Mouse (Mus musculus): ENCODE results near the gene Pced1a. TPM values are rescaled to one million over a fixed set of nuclear protein-coding genes. Genes with fewer than 3 reads are reported as not detected.

Gene Pced1a
- polyA plus RNA-seq, 1 experiment from 2014 or later = 7.2 TPM

DNA sequence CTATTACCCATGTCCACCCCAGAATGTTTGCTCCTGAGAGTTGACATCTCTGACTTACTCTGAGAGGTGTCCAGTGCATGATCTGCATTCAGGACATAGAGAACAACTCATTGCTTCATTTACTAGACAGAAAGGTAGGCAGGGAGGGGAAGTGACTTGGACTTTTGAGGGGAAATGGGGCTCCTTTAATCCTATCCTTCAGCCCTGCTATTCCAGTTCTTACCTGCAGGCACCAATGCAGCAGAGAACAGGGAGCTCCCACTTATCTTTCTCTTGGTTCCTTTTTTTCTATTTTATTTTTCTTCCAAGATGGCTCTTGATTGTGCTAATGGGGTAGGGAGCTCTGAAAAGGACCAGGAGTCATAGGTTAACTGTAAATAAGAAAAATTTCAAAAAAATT is 23.9 kb upstream of the Pced1a start:
- H3K36me3 ChIP-seq (ENCODE audit: control insufficient read depth, insufficient read depth) = peaks cover 7% of the 10 kb centered on the region
- no peak for ATAC-seq (replicated peaks; ENCODE audit: extremely low read depth, insufficient read depth, low FRiP score)
- H3K9me3 ChIP-seq (replicated peaks; ENCODE audit: control insufficient read depth, low read length) = no peaks in the 10 kb centered on the region
- peaks cover 22% of the 10 kb centered on the region for H3K4me1 ChIP-seq (ENCODE audit: control insufficient read depth, insufficient read depth, low read length)
- H3K4me2 ChIP-seq (ENCODE audit: low read depth, low read length) = no peak overlapping the region
- no peak overlapping the region for H3K27ac ChIP-seq (ENCODE audit: low read length)
- no peak overlapping the region for H3K9ac ChIP-seq (ENCODE audit: low read length)
- H3K27me3 ChIP-seq (ENCODE audit: control insufficient read depth, insufficient read depth, low read length) = no peaks in the 10 kb centered on the region
- no peak overlapping the region for H3K4me3 ChIP-seq (ENCODE audit: low read length)

DNA sequence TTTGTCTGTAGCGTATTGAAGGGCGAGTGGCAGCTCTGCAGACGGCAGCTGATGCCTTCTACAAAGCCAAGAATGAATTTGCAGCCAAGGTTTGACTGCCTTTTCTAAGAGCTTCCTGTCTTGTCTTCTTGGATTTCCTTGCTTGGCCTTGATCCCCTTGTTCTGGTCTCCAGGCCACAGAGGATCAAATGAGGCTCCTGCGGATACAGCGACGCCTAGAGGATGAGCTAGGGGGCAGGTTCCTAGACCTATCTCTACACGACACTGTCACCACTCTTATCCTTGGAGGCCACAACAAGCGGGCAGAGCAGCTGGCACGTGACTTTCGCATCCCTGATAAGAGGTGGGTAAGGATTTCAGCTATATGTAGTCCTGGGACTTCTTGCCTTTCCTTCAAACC is 17.7 kb upstream of the Pced1a start:
- Histone ChIP-seq H3K9ac (ENCODE audit: low read length) (no peak overlapping the region), H3K4me1 (ENCODE audit: control insufficient read depth, insufficient read depth, low read length) (no peaks in the 10 kb centered on the region), H3K36me3 (ENCODE audit: control insufficient read depth, insufficient read depth) (peaks cover 48% of the 10 kb centered on the region), H3K4me3 (ENCODE audit: low read length) (no peak overlapping the region), H3K9me3 (replicated peaks; ENCODE audit: control insufficient read depth, low read length) (no peaks in the 10 kb centered on the region), H3K4me2 (ENCODE audit: low read depth, low read length) (no peak overlapping the region), H3K27me3 (ENCODE audit: control insufficient read depth, insufficient read depth, low read length) (no peaks in the 10 kb centered on the region), H3K27ac (ENCODE audit: low read length) (no peak overlapping the region)
- no peak for ATAC-seq (replicated peaks; ENCODE audit: extremely low read depth, insufficient read depth, low FRiP score)
- WGBS = 79% methylated on average over 10 of the region's 10 CpGs

DNA sequence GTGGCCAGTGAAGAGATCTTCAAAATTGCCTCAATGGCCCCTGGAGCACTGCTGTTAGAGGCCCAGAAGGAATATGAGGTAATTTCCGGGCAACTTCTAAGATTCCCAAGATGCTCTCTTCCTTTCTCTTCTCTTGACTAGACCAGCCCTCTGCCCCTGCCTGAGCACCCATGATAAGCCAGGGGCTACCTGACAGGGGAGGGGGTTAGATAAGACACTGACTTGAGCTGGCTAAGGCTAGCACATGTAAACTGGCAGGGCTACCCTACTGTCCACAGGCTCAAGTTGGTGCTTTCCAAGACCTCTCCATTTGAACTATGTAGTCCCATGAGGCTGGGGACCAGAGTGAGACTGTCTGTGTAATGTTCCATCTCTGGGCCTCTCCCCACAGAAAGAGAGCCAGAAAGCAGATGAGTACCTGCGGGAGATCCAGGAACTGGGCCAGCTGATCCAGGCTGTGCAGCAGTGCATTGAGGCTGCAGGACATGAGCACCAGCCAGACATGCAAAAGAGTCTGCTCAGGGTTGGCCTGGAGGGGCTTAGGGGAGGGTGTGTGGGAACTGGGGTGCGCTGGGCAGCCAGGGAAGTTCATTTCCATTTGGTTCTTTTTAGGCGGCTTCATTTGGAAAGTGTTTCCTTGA is 15.5 kb upstream of the Pced1a start:
- H3K4me2 ChIP-seq (ENCODE audit: low read depth, low read length) = no peak overlapping the region
- WGBS = 87% methylated on average over 4 of the region's 4 CpGs
- H3K27ac ChIP-seq (ENCODE audit: low read length) = no peak overlapping the region
- ATAC-seq (replicated peaks; ENCODE audit: extremely low read depth, insufficient read depth, low FRiP score) = no peak
- no peaks in the 10 kb centered on the region for H3K27me3 ChIP-seq (ENCODE audit: control insufficient read depth, insufficient read depth, low read length)
- no peaks in the 10 kb centered on the region for H3K4me1 ChIP-seq (ENCODE audit: control insufficient read depth, insufficient read depth, low read length)
- H3K9ac ChIP-seq (ENCODE audit: low read length) = no peak overlapping the region
- H3K9me3 ChIP-seq (replicated peaks; ENCODE audit: control insufficient read depth, low read length) = no peaks in the 10 kb centered on the region
- no peak overlapping the region for H3K4me3 ChIP-seq (ENCODE audit: low read length)
- H3K36me3 ChIP-seq (ENCODE audit: control insufficient read depth, insufficient read depth) = peaks cover 48% of the 10 kb centered on the region

DNA sequence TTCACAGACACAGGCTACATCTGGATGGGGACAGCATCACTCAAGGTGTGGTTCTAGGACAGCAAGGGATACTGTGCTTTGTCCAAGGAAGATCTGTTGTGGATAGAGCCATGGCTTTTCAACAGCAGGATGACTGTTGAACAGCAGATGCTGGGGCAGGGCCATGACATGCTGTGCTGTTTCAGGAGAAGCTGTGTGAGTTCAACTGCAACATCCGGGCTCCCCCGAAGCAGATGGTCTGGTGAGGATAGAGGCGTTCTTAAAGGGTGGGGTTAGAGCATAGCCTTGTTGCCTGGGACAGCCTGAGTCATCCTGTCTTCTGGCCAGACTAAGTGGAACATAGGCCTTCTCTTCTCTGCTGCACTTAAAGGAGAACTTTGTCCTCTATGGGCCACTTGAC is 14.4 kb upstream of the Pced1a start:
- no peak for ATAC-seq (replicated peaks; ENCODE audit: extremely low read depth, insufficient read depth, low FRiP score)
- no peaks in the 10 kb centered on the region for H3K4me1 ChIP-seq (ENCODE audit: control insufficient read depth, insufficient read depth, low read length)
- no peak overlapping the region for H3K4me3 ChIP-seq (ENCODE audit: low read length)
- H3K9me3 ChIP-seq (replicated peaks; ENCODE audit: control insufficient read depth, low read length) = no peaks in the 10 kb centered on the region
- no peak overlapping the region for H3K9ac ChIP-seq (ENCODE audit: low read length)
- no peaks in the 10 kb centered on the region for H3K27me3 ChIP-seq (ENCODE audit: control insufficient read depth, insufficient read depth, low read length)
- WGBS = 84% methylated on average over 3 of the region's 3 CpGs
- no peak overlapping the region for H3K4me2 ChIP-seq (ENCODE audit: low read depth, low read length)
- H3K27ac ChIP-seq (ENCODE audit: low read length) = no peak overlapping the region
- peaks cover 45% of the 10 kb centered on the region for H3K36me3 ChIP-seq (ENCODE audit: control insufficient read depth, insufficient read depth)

DNA sequence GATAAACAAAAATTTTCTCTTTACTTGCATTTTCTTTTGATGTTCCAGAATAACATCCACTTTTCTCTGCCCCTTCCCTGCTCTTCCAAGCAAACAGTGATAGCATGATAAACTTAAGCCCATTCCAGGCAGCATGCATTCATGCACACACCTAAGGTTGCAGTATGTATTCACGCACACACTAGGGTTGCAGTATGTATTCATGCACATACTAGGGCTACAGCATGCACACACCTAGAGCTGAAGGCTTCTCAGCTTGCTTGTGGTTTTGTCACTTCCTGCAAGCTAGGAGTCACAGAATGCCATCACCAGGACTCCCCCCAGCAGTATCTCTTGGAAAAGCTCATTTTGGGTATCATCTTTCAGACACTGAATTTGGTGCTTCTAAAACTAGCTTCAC is 12.3 kb upstream of the Pced1a start:
- WGBS = 95% methylated on average over 1 of the region's 1 CpGs
- ATAC-seq (replicated peaks; ENCODE audit: extremely low read depth, insufficient read depth, low FRiP score) = no peak
- peaks cover 32% of the 10 kb centered on the region for H3K36me3 ChIP-seq (ENCODE audit: control insufficient read depth, insufficient read depth)
- no peak overlapping the region for H3K27ac ChIP-seq (ENCODE audit: low read length)
- H3K4me2 ChIP-seq (ENCODE audit: low read depth, low read length) = no peak overlapping the region
- no peaks in the 10 kb centered on the region for H3K9me3 ChIP-seq (replicated peaks; ENCODE audit: control insufficient read depth, low read length)
- H3K9ac ChIP-seq (ENCODE audit: low read length) = no peak overlapping the region
- no peaks in the 10 kb centered on the region for H3K4me1 ChIP-seq (ENCODE audit: control insufficient read depth, insufficient read depth, low read length)
- H3K27me3 ChIP-seq (ENCODE audit: control insufficient read depth, insufficient read depth, low read length) = no peaks in the 10 kb centered on the region
- H3K4me3 ChIP-seq (ENCODE audit: low read length) = no peak overlapping the region

DNA sequence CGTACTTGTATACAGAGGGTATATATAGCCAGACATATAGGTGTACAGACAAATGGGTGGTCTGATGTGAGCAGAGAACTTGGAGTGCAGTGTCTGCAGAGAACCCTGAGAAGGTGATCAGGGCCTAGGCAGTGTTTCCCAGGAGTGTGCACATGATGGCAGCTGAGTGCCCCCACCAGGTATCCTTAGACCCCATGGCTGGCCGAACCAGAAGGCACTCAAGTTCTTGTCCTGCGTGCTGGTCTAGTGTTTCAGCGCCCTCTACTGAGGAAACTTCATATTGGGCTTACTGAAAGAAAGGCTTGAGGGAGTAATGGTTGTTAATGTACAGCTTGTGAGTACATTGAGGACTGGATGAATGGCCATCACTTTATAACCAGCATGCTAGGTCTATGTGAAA is 8.7 kb upstream of the Pced1a start:
- no peak; the same call in 1 of the 2 replicates for ATAC-seq (replicated peaks; ENCODE audit: extremely low read depth, insufficient read depth, low FRiP score)
- Histone ChIP-seq H3K4me1 (ENCODE audit: control insufficient read depth, insufficient read depth, low read length) (peaks cover 9% of the 10 kb centered on the region; the same call in 1 of the 2 replicates), H3K27ac (ENCODE audit: low read length) (no peak overlapping the region), H3K4me2 (ENCODE audit: low read depth, low read length) (no peak overlapping the region), H3K36me3 (ENCODE audit: control insufficient read depth, insufficient read depth) (peaks cover 6% of the 10 kb centered on the region; the same call in 1 of the 2 replicates), H3K4me3 (ENCODE audit: low read length) (no peak overlapping the region), H3K9me3 (replicated peaks; ENCODE audit: control insufficient read depth, low read length) (no peaks in the 10 kb centered on the region), H3K9ac (ENCODE audit: low read length) (no peak overlapping the region), H3K27me3 (ENCODE audit: control insufficient read depth, insufficient read depth, low read length) (no peaks in the 10 kb centered on the region)
- WGBS = 24% methylated on average over 4 of the region's 4 CpGs

DNA sequence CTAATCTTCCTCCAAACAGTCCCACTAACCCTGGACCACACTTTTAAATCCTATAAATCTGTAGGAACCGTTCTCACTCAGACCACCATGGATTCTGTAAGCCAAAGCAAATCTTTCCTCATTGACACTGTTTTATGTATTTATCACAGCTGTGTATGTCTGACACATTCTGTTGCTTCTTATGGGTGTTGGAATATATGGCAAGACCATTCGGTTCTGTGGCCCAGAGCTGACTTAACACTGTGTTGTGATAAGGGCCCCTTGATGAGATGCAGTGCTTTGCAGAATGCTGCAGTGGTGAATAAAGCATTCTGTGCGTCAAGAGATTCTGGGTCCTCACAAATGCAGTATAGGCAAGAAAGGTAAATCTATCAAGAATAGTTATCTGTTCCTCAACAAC is 7.7 kb upstream of the Pced1a start:
- H3K9ac ChIP-seq (ENCODE audit: low read length) = no peak overlapping the region
- no peak for ATAC-seq (replicated peaks; ENCODE audit: extremely low read depth, insufficient read depth, low FRiP score)

DNA sequence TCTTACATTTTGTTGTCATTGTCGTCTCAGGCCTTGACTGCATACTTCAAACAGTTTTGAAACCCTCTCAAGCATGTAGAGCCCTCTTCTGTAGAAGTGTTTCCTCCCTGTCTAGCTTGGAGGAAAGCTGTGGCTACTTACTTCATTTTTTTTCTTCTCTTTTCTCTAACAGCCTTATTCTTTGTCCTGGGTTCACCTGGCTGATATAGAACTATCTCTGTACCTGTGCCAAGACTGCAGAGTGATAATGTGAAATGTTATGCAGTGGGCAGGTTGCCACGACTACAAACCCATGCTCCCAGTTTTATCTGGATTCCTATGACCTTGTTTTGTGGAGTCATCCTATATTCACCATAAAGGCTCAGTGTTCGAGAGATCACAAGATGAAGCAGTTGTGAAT is 6.0 kb upstream of the Pced1a start:
- WGBS = 55% methylated on average over 3 of the region's 3 CpGs
- Histone ChIP-seq H3K4me2 (ENCODE audit: low read depth, low read length) (no peak overlapping the region), H3K4me3 (ENCODE audit: low read length) (no peak overlapping the region), H3K27ac (ENCODE audit: low read length) (no peak overlapping the region), H3K9ac (ENCODE audit: low read length) (no peak overlapping the region; the same call in 1 of the 2 replicates), H3K9me3 (replicated peaks; ENCODE audit: control insufficient read depth, low read length) (no peaks in the 10 kb centered on the region), H3K4me1 (ENCODE audit: control insufficient read depth, insufficient read depth, low read length) (peaks cover 10% of the 10 kb centered on the region), H3K27me3 (ENCODE audit: control insufficient read depth, insufficient read depth, low read length) (no peaks in the 10 kb centered on the region), H3K36me3 (ENCODE audit: control insufficient read depth, insufficient read depth) (peaks cover 6% of the 10 kb centered on the region; the same call in 1 of the 2 replicates)
- ATAC-seq (replicated peaks; ENCODE audit: extremely low read depth, insufficient read depth, low FRiP score) = no peak

More for the DNA sequence above, 7.7 kb upstream of the Pced1a start:
- H3K4me2 ChIP-seq (ENCODE audit: low read depth, low read length) = no peak overlapping the region
- H3K4me3 ChIP-seq (ENCODE audit: low read length) = no peak overlapping the region
- H3K36me3 ChIP-seq (ENCODE audit: control insufficient read depth, insufficient read depth) = peaks cover 6% of the 10 kb centered on the region; the same call in 1 of the 2 replicates
- peaks cover 9% of the 10 kb centered on the region; the same call in 1 of the 2 replicates for H3K4me1 ChIP-seq (ENCODE audit: control insufficient read depth, insufficient read depth, low read length)
- H3K27me3 ChIP-seq (ENCODE audit: control insufficient read depth, insufficient read depth, low read length) = no peaks in the 10 kb centered on the region
- no peak overlapping the region for H3K27ac ChIP-seq (ENCODE audit: low read length)
- 74% methylated on average over 3 of the region's 3 CpGs for WGBS
- no peaks in the 10 kb centered on the region for H3K9me3 ChIP-seq (replicated peaks; ENCODE audit: control insufficient read depth, low read length)

DNA sequence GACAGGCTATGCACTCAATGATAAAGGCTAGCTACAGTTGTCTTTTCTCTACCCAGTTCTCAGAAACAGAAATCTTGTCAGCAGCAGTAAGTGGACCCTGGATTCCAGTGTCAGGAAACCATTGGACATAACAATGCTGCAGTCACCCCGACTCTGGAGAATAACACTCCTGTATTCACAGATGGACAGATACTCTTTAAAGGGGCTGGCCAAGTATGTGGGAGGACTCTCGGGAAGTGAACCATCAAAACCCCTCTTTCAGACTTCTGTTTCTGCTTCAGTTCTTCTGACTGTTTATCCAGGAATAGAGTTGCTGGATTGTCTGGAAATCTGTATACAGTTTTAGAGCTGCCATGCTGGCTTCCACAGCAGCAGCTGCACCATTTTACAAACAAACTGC is 5.3 kb upstream of the Pced1a start:
- Histone ChIP-seq H3K4me1 (ENCODE audit: control insufficient read depth, insufficient read depth, low read length) (peaks cover 16% of the 10 kb centered on the region), H3K4me3 (ENCODE audit: low read length) (no peak overlapping the region), H3K9me3 (replicated peaks; ENCODE audit: control insufficient read depth, low read length) (no peaks in the 10 kb centered on the region), H3K9ac (ENCODE audit: low read length) (no peak overlapping the region), H3K27me3 (ENCODE audit: control insufficient read depth, insufficient read depth, low read length) (no peaks in the 10 kb centered on the region), H3K4me2 (ENCODE audit: low read depth, low read length) (no peak overlapping the region), H3K36me3 (ENCODE audit: control insufficient read depth, insufficient read depth) (peaks cover 6% of the 10 kb centered on the region; the same call in 1 of the 2 replicates), H3K27ac (ENCODE audit: low read length) (no peak overlapping the region)
- ATAC-seq (replicated peaks; ENCODE audit: extremely low read depth, insufficient read depth, low FRiP score) = no peak
- WGBS = 44% methylated on average over 2 of the region's 2 CpGs

Measured in heart, embryonic 16.5 days (tissue).